Mouse (Mus musculus) stomach, embryonic 14.5 days (tissue): ENCODE data around the gene 2210010C04Rik. TPM values are rescaled to one million over a fixed set of nuclear protein-coding genes. Genes with fewer than 3 reads are reported as not detected.

Experiments
- ATAC-seq: fragments of 200-750 bp; cut with Nextera tagmentation; 2 replicates; pipeline ENCODE4 v1.8.0; 2017; ENCODE audit warnings: low read depth, moderate TSS enrichment; ENCODE audit not compliant: insufficient number of reproducible peaks, insufficient read depth, low FRiP score
- H3K27ac ChIP-seq: fragments of 300-500 bp; sonication (generic); 2 replicates; pipeline ENCODE4 v1.5.1; 2014; ENCODE audit warnings: mild to moderate bottlenecking, low read length, moderate library complexity, mixed read lengths
- H3K27me3 ChIP-seq: fragments of 300-500 bp; sonication (generic); 2 replicates; pipeline ENCODE4 v1.6.1; 2014; ENCODE audit warnings: low read length, control low read depth, mixed read lengths; ENCODE audit not compliant: control insufficient read depth, insufficient read depth
- H3K36me3 ChIP-seq: fragments of 300-500 bp; sonication (generic); 2 replicates; pipeline ENCODE4 v1.6.1; 2014; ENCODE audit warnings: mild to moderate bottlenecking, control low read depth, low read length, moderate library complexity, mixed read lengths; ENCODE audit not compliant: control insufficient read depth, insufficient read depth
- H3K4me1 ChIP-seq: fragments of 300-500 bp; sonication (generic); 2 replicates; pipeline ENCODE4 v1.6.1; 2014; ENCODE audit warnings: low read length, control low read depth, mixed read lengths; ENCODE audit not compliant: control insufficient read depth, insufficient read depth
- H3K4me2 ChIP-seq: fragments of 300-500 bp; sonication (generic); replicated peaks from 2 replicates; pipeline ENCODE4 v1.6.1; 2014; ENCODE audit warnings: low read depth, low read length, control low read depth
- H3K4me3 ChIP-seq: fragments of 300-500 bp; sonication (generic); 2 replicates; pipeline ENCODE4 v1.5.1; 2014; ENCODE audit warnings: low read depth, low read length, control low read depth
- H3K9ac ChIP-seq: fragments of 300-500 bp; sonication (generic); replicated peaks from 2 replicates; pipeline ENCODE4 v1.6.1; 2014; ENCODE audit warnings: low read depth, mild to moderate bottlenecking, control low read depth, low read length, moderate library complexity, mixed read lengths
- H3K9me3 ChIP-seq: fragments of 300-500 bp; sonication (generic); 2 replicates; pipeline ENCODE4 v1.6.1; 2016; ENCODE audit warnings: low read depth, low read length, control low read depth; ENCODE audit not compliant: control insufficient read depth
- WGBS: fragments of 180-500 bp; shearing (Covaris S2); extraction: QIAGEN DNeasy Blood & Tissue Kit; methylation state at CpG from one replicate; pipeline ENCODE4 v1.1.7; 2014; 5-methylcytosine and 5-hydroxymethylcytosine counted together
- polyA plus RNA-seq: library from polyadenylated mRNA; unstranded; fragments of >200 nt; fragmentation: Nextera tagmentation; extraction: Ambion mirVana; gene quantifications from 2 replicates; pipeline ENCODE4 v1.2.1, GENCODE M21; 2014

Gene 2210010C04Rik
- polyA plus RNA-seq, 1 experiment from 2014 or later: not detected

GRCm38 (mm10) chr6:41055581-41055980 is 20.3 kb upstream of the 2210010C04Rik start:
- 24% methylated on average over 2 of the region's 2 CpGs for WGBS
- ATAC-seq: no peak

GRCm38 (mm10) chr6:41054379-41054778 is 19.1 kb upstream of the 2210010C04Rik start:
- H3K4me1 ChIP-seq: no peaks in the 10 kb centered on the region
- H3K4me3 ChIP-seq: no peak overlapping the region
- H3K36me3 ChIP-seq: no peaks in the 10 kb centered on the region
- ATAC-seq: no peak
- WGBS: 83% methylated on average over 2 of the region's 2 CpGs
- H3K9me3 ChIP-seq: no peaks in the 10 kb centered on the region
- no peak overlapping the region for H3K9ac ChIP-seq
- no peak overlapping the region for H3K27ac ChIP-seq
- H3K27me3 ChIP-seq: no peaks in the 10 kb centered on the region
- no peak overlapping the region for H3K4me2 ChIP-seq

More at GRCm38 (mm10) chr6:41055581-41055980, 20.3 kb upstream of the 2210010C04Rik start:
- no peaks in the 10 kb centered on the region for H3K27me3 ChIP-seq
- no peak overlapping the region for H3K9ac ChIP-seq
- H3K4me3 ChIP-seq: no peak overlapping the region
- H3K27ac ChIP-seq: no peak overlapping the region
- H3K36me3 ChIP-seq: no peaks in the 10 kb centered on the region
- H3K4me2 ChIP-seq: no peak overlapping the region
- H3K9me3 ChIP-seq: no peaks in the 10 kb centered on the region
- no peaks in the 10 kb centered on the region for H3K4me1 ChIP-seq

DNA sequence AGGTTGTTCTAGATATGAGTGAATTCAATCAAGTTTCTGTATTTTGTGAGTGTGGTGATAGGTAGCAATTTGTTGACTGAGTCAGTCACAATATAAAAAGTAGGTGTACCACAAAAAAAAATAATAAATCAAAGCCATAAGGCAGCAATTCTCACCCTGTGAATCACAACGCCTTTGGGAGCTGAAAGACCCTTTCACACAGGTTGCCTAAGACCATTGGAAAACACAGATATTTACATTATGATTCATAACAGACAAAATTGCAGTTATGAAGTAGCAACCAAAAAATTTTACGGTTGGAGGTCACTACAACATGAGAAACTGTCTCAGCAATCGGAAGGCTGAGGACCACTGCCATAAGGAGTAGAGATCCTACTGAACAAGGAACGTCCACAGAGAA is 16.5 kb upstream of the 2210010C04Rik start:
- ATAC-seq: no peak

GRCm38 (mm10) chr6:41048602-41049001 is 13.3 kb upstream of the 2210010C04Rik start:
- Histone ChIP-seq H3K9ac (no peak overlapping the region), H3K4me3 (no peak overlapping the region), H3K4me2 (no peak overlapping the region), H3K4me1 (no peaks in the 10 kb centered on the region), H3K36me3 (no peaks in the 10 kb centered on the region), H3K27me3 (no peaks in the 10 kb centered on the region), H3K27ac (no peak overlapping the region), H3K9me3 (no peaks in the 10 kb centered on the region)
- no peak for ATAC-seq
- WGBS: 39% methylated on average over 1 of the region's 1 CpGs

More for the DNA sequence above, 16.5 kb upstream of the 2210010C04Rik start:
- H3K9me3 ChIP-seq: no peaks in the 10 kb centered on the region
- no peaks in the 10 kb centered on the region for H3K27me3 ChIP-seq
- no peaks in the 10 kb centered on the region for H3K4me1 ChIP-seq
- 88% methylated on average over 4 of the region's 4 CpGs for WGBS
- H3K9ac ChIP-seq: no peak overlapping the region
- no peak overlapping the region for H3K4me2 ChIP-seq
- no peak overlapping the region for H3K4me3 ChIP-seq
- no peaks in the 10 kb centered on the region for H3K36me3 ChIP-seq
- H3K27ac ChIP-seq: no peak overlapping the region

- H3K27me3 ChIP-seq: no peaks in the 10 kb centered on the region
- 92% methylated on average over 1 of the region's 1 CpGs for WGBS
Measured at GRCm38 (mm10) chr6:41047961-41048360, 12.7 kb upstream of the 2210010C04Rik start.

DNA sequence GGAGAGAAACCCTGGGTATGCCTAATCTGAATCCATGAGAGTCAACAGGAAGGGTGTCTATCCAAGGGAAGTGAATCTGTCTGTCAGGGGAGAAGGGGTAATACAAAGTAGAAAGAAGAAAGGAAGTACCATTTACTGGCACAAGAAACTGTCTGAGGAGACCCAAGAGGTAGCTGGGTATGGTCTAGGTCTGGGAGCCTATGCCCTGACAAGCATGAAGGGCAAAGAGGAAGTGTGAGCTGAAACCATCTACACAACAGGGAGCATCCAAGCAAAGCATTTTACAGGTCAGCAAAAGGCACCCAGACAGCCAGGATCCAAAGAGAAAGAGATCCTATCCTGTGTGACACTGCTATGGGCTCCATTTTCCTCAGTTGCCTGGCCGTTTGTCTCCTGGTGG is 11.9 kb upstream of the 2210010C04Rik start:
- no peak for ATAC-seq
- H3K9ac ChIP-seq: no peak overlapping the region
- no peaks in the 10 kb centered on the region for H3K9me3 ChIP-seq
- no peak overlapping the region for H3K27ac ChIP-seq
- 96% methylated on average over 1 of the region's 1 CpGs for WGBS
- no peaks in the 10 kb centered on the region for H3K4me1 ChIP-seq
- H3K36me3 ChIP-seq: no peaks in the 10 kb centered on the region
- H3K4me2 ChIP-seq: no peak overlapping the region
- H3K27me3 ChIP-seq: no peaks in the 10 kb centered on the region
- no peak overlapping the region for H3K4me3 ChIP-seq

More at GRCm38 (mm10) chr6:41047961-41048360, 12.7 kb upstream of the 2210010C04Rik start:
- Histone ChIP-seq H3K4me3 (no peak overlapping the region), H3K27ac (no peak overlapping the region), H3K4me2 (no peak overlapping the region), H3K36me3 (no peaks in the 10 kb centered on the region), H3K9ac (no peak overlapping the region), H3K4me1 (no peaks in the 10 kb centered on the region), H3K9me3 (no peaks in the 10 kb centered on the region)
- ATAC-seq: no peak

GRCm38 (mm10) chr6:41046553-41046952 is 11.2 kb upstream of the 2210010C04Rik start:
- ATAC-seq: no peak
- Histone ChIP-seq H3K27me3 (no peaks in the 10 kb centered on the region), H3K4me2 (no peak overlapping the region), H3K27ac (no peak overlapping the region), H3K36me3 (no peaks in the 10 kb centered on the region), H3K9me3 (no peaks in the 10 kb centered on the region), H3K9ac (no peak overlapping the region), H3K4me1 (no peaks in the 10 kb centered on the region), H3K4me3 (no peak overlapping the region)
- 54% methylated on average over 2 of the region's 2 CpGs for WGBS

DNA sequence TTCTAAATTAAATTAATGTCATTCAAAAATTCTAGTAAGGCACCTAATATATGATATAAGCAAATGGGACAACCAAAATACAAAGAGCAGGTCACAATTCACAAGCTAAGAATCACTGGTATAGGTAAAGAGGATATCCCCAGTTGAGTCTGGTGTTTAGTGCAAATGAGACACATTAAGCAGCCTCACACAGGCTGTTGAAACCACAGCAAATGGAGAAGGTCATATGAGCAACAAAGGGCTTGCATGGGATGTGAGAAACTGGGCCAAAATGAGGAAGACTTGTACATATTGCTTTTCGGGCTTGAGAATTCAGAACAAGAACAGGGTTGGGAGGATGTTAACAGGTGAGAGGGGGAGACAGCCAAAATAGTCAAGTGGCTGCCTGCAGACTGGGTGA is 9.4 kb upstream of the 2210010C04Rik start:
- 77% methylated on average over 1 of the region's 1 CpGs for WGBS
- Histone ChIP-seq H3K9me3 (no peaks in the 10 kb centered on the region), H3K4me3 (no peak overlapping the region), H3K36me3 (no peaks in the 10 kb centered on the region), H3K4me1 (no peaks in the 10 kb centered on the region), H3K9ac (no peak overlapping the region), H3K4me2 (no peak overlapping the region), H3K27me3 (no peaks in the 10 kb centered on the region), H3K27ac (no peak overlapping the region)
- ATAC-seq: no peak

- no peak overlapping the region for H3K9ac ChIP-seq
- no peaks in the 10 kb centered on the region for H3K27me3 ChIP-seq
- no peaks in the 10 kb centered on the region for H3K36me3 ChIP-seq
- no peaks in the 10 kb centered on the region for H3K9me3 ChIP-seq
- H3K27ac ChIP-seq: no peak overlapping the region
- no peak for ATAC-seq
- H3K4me2 ChIP-seq: no peak overlapping the region
- no peak overlapping the region for H3K4me3 ChIP-seq
- 55% methylated on average over 1 of the region's 1 CpGs for WGBS
- no peaks in the 10 kb centered on the region for H3K4me1 ChIP-seq
Measured at GRCm38 (mm10) chr6:41044314-41044713, 9.0 kb upstream of the 2210010C04Rik start.
